Mouse (Mus musculus) gonadal fat pad, adult 2 months (tissue): ENCODE measurements around the gene Rasgef1b. TPM values are rescaled to one million over a fixed set of nuclear protein-coding genes. Genes with fewer than 3 reads are reported as not detected.

Source experiments
- DNase-seq: peaks from one replicate; pipeline ENCODE4 v3.0.0-alpha.2; 2012; ENCODE audit warnings: low read depth
- polyA plus RNA-seq: library from polyadenylated mRNA; depleted of rRNA; stranded (reverse); fragments of >200 nt; gene quantifications from 2 replicates; pipeline ENCODE4 v1.2.3, GENCODE M21; 2012

Rasgef1b gene
- polyA plus RNA-seq, 1 experiment: 9.9 TPM

GRCm38 (mm10) chr5:99374460-99374859 is 354.4 kb downstream of the Rasgef1b start:
- no peak for DNase-seq

DNA sequence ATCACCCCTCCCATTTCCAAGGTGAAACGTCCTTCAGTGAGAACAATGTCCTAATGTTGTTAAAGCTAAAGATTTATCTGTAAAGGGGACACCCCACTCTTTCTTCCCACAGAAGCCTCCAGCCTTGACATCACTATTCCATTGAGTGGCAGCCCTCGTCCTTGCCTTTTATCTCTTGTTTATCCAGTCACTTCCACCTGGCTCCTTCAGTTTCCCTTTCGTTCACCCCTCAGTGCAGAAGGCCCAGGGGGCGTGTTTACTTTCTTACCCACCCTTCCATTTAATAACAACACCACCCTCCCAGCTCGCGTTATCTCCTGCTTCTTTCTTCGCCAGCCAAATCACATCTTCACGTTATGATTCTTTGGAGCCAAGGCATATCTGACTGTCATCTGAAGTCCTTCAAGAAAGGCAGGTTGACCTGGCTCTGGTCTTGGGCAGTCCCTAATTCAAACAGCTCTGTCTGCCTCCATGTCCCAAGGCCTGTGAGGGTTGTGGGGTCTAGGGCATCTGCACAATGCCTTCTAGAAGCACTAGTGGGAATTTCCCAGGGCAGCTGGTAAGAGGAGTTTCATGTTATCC is 355.2 kb downstream of the Rasgef1b start:
- no peak for DNase-seq

DNA sequence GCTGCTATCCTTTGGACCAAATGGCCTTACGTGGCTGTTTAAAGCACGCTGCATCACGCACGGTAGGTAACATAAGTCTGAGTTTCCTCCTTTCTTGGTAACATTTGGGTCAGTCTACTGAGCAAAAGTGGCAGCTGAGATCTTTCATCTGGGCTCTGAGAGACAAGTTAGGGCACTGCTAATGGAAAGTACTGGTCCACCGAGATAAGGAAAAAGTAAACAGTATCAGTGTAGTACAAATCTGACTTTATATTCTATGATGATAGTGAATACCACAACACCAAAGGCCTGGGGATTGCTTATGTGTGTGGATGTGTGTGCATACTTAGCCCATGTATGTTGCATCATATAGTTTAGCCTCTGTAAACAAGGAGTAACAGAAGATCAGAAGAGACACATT is 358.2 kb downstream of the Rasgef1b start:
- DNase-seq: no peak

DNA sequence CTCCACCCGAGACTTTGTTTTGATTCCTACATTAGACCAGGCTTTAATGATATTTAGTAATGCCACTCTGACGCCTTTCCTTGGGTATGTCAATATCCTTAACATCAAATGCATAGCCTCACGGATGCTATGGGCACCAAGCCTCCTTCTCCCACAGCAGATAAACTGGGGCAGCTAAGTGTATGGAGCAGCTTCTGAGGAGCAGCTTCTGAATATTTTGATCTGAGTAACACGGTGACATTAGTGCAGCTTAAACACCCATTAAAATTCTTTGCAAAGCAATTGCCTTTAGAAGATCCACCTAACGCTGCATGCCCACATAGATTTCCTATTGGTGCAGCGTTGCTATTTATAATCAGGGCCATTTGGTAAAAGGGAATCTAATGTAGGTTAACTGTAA is 359.6 kb downstream of the Rasgef1b start:
- DNase-seq: no peak

- no peak for DNase-seq
These were observed 360.2 kb downstream of the Rasgef1b start for GRCm38 (mm10) chr5:99368615-99369014.

DNA sequence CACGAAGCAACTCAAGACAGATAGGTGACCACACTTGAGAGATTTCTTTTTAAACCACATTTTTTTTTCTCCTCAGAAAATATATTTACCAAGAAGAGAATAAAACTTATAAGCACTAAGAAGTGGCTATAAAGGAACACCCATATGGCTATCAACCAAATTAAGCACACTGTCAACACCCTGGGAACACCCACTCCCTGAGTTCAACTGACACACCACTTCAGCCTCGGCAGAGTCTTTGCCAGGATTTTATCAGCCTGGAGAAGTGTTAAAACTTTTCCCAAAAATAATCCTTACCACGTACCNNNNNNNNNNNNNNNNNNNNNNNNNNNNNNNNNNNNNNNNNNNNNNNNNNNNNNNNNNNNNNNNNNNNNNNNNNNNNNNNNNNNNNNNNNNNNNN is 368.3 kb downstream of the Rasgef1b start:
- DNase-seq: no peak

- no peak for DNase-seq
These were observed 369.6 kb downstream of the Rasgef1b start for GRCm38 (mm10) chr5:99359251-99359650.

- DNase-seq: no peak
These were observed 374.2 kb downstream of the Rasgef1b start for GRCm38 (mm10) chr5:99354640-99355132.

DNA sequence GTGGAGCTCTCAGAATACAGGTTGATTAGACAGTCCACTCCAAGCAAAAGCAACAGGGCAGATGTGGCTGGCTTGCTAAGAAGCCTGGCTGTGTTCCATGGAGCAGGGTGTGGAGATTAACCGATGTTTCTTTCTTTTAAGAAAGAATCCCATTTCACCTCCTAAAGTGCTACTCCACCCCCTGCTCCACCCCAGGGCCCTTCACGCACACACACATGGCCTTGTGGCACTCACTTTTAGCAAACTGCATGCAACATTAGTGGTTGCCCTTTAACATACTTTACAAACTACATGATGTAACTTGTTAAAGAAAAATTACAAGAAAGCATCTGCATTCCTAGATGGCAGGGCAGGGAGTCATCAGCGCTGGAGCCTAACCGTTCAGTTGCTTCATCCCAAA is 378.8 kb downstream of the Rasgef1b start:
- DNase-seq: no peak

DNA sequence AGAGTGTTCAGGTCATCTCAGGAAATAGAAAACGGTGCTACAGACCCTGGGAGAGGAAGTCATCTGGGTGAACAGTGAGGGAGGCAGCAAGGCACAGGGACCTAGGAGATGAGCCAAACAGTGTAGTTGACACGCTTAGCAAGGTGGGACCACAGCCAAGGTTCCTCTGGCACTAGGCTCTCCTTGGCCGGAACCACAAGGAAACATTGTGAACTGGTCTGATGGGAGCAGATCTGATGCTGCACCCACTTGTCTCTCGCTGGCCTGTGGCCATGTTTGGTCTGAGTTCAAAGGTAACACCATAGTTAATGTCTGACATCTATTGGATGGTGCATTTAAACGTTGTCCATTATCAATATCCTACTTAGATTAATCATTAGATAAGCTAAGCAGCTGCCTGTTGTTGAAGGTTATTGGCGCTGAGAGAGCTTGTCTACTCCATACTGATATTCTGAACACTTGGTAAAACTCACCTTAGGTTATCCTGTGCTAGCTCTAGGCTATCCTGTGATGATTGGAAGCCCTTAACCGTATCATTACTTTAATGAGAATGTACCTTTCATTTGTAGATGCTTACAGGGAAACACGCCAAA is 380.5 kb downstream of the Rasgef1b start:
- peak; percentile 64 for DNase-seq

DNA sequence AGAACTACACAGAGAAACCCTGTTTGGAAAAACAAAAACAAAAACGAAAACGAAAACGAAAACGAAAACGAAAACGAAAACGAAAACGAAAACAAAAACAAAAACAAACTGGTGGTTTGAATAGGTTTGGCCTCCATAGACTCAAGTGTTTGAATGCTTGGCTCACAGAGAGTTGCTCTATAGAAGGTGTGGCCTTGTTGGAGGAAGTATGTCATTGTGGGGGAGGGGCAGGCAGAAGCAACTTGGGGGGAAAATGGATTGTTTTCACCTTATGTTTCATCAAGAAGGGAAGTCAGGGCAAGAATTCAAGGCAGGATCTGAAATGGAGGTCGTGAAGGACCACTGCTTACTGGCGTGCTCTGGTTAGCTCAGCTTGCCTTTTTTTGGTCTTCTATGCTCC is 386.3 kb downstream of the Rasgef1b start:
- DNase-seq: no peak

DNA sequence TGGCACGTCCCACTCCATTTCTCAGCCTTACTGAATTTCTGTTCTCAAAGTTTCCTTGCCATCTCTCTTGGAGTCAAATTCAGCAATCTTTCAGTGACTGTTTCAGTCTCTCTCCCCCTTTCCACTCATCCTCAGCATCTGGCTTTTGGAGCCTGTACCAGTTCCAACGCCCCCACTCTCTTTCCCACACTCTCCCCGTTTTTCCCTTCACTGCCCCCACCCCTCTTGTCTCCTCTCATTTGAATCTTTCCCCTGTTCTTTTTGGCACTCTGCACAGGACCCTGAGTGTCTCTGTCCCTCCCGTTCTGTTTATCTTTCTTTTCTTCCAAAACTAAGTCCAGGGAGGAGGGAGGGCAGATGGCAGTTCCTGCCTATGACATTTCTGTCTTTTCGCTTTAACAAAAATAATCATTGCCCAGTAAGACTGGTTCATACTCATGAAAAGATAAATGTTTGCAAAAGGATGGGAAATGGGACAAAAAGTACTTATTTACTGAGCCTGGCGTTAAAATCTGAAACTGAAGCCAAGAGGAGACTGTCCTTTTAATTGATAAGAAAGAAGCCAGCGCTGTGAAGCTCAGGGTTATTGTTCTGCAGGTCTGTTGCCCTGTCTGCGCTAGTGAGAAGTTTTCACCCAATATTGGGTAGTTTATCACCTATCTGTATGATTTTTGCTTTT is 388.4 kb downstream of the Rasgef1b start:
- DNase-seq: no peak

GRCm38 (mm10) chr5:99339790-99340189 is 389.1 kb downstream of the Rasgef1b start:
- no peak for DNase-seq

GRCm38 (mm10) chr5:99338826-99339225 is 390.0 kb downstream of the Rasgef1b start:
- no peak for DNase-seq

DNA sequence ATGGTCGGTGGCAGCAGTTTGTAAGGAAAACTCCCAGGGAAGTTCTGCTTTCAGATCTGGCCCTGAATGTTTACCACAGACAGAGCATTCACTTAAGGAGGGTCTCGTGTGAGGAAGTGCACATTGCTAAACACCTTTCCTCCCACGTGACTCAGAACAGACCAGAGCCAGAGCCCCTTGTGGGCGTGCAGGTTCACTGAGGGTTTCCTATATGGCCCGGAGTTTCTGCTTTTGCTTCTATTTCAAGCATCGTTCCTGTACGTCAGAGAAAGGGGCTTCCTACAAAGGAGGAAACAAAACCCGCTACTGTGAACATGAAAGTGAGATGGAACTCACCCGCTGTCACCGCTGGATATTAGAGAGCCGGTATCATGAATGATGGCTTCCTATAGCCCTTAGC is 392.4 kb downstream of the Rasgef1b start:
- no peak for DNase-seq

DNA sequence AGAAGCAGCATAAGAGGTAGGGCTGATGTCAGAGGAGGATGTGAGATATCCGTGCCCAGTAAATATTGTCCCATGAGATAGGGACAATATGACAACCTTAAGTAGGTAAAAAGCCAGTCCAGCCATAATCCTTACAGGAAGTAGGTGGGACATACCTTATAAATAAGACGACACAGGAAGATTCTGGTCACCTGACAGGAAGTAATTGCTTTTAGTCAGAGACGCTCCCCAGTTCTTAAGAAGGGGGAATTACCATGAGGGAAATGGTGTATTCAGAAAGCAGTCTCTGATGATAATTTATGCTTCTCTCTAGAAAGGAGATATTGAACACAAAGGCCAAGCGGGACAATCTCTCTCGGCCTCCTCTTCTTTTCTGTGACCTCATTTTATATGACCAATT is 394.8 kb downstream of the Rasgef1b start:
- DNase-seq: no peak

DNA sequence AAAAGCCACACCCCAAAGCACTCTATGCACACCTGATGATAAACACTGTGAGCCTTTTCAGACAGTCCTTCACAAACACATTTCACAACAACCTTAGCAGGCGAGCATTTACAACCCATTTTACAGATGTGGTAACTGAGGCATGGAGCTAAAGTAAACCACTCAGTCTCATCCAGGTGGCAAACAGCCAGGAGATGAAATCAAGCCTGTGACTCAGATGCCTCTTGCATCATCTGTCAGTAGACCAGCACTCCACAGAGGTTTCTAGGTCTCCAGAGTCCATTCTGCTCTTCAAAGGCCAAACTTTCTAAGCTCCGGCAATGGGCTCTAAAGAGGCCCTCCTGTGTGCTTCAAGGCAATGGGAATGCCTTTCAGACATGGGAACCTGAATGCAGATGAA is 396.8 kb downstream of the Rasgef1b start:
- DNase-seq: no peak

- DNase-seq: no peak
These were observed 399.8 kb downstream of the Rasgef1b start for GRCm38 (mm10) chr5:99329065-99329464.

- no peak for DNase-seq
These were observed 401.8 kb downstream of the Rasgef1b start for GRCm38 (mm10) chr5:99327019-99327418.

DNA sequence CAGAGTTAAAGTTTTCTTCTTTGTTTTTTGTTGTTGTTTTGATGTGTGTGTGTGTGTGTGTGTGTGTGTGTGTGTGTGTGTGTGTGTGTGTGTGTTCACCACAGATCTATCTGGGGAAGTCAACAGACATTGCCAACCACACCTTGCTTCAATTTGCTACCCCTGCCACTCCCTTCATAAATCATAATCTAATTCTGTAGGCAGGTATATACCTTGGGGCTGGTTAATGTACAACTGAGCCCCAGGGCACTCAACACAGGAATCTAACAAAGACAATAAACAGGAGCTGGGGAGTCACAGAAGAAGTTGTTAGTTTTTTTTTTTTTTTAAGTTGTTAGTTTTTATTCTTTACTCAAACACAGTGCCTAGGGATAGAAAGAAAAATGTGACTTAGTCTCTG is 403.6 kb downstream of the Rasgef1b start:
- DNase-seq: no peak

GRCm38 (mm10) chr5:99320783-99321182 is 408.1 kb downstream of the Rasgef1b start:
- no peak for DNase-seq

- DNase-seq: no peak
These were observed 430.9 kb downstream of the Rasgef1b start for GRCm38 (mm10) chr5:99297939-99298338.

- DNase-seq: no peak
These were observed 432.5 kb downstream of the Rasgef1b start for GRCm38 (mm10) chr5:99296348-99296747.
